Mouse (Mus musculus): ENCODE data around the gene Tmcc2.
"Not testable (repeated sequence)": the region's sequence is repeated elsewhere in the genome, so short reads cannot be mapped to it uniquely, and the experiment has no call there.

Gene Tmcc2

DNA sequence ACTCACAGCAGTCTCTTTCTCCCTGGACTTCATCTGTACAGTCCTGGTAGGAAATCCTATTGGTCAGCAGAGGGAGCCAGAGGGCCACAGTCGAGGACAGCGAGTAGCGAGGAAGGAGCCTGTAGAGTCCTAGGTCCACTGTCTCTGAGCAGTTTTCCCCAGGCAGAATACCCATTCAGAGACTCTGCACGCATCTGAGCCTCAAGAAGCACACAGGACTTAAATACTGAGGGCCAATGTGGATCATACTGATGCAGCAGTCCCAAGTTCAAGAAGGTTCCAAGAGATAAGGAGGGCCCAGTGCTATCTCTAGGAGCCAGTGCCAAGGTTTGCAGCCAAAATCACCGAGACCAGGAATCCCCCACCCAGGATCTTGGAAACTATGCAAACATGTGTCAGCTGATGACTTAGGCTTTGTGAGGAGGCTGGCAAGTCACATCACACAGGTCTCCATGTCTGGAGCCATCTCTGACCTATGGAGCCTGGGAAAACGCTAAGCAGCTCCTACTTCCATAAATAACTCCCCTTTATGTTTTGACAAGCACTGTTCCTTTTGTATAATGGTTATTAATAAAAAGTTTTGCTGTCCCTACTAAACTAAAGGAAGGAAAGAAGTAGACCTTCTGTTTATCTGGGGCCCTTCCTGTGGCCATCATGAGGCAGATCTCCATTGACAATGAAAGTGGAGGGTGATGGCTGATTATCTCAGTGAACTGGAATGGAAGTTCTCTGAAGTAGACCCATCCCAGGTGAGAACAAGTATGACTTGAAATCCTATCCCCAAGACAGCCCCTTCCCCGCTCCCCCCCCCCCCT is 23.2 kb downstream of the Tmcc2 start:
- DNase-seq, result peak; percentile 89 to 95

DNA sequence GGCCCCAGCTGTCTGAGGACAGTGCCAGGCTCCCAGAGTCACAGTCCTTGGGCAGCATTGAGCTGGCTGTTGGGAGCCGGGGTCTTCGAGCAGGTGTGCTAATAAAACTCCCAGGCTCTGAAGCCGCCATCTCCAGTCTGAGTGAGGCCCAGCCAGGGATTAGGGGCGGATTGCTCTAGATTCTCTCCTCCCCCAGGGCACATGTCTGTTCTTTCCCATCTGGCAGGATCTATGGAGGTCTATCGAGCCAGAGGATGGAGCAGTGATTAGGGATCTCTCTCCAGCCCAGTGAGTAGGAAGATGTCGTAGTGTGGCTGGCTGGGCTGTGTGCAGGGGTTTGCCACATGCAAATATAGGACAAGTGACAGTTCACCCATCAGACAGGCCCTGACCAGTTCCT is 24.1 kb downstream of the Tmcc2 start:
- DNase-seq, result no peak

DNA sequence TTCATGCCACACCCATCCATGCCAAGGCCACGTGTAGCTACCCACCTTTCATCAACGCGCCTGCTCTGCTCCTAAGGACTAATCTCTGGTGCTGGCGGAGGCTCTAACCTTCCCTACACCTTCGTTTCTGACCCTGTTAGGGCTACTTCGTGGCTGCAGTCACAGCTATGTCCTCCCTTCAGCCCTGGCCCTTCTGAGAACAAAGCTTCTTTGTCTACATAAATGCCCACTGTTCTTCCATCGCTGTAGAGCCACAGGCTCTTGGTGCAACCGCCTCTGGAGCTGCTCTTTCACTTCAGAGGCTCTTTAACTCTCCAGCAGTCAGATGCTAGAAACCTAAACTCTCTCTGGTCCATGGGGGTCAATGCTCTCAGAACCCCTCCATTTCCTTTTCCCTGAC is 24.8 kb downstream of the Tmcc2 start:
- DNase-seq, result no peak

DNA sequence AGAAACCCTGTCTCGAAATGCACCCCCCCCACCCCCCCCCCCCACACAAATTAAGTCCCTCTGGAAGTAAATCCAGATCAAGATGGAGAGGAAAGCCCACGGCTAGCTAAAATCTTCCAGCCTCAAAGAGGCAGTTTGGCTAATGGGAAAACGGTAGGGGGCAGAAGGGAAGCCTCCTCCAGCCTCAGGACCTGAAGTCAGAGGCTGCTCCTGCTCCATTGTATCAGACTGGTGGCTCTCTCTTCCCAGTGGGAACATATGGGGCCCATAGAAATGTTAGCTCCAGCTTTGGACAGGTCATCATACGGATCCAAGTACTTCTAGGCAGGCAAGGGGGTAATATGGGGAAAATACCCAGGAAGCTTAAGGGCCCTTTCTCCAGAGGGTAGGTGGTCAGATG is 25.4 kb downstream of the Tmcc2 start:
- no peak for DNase-seq

DNA sequence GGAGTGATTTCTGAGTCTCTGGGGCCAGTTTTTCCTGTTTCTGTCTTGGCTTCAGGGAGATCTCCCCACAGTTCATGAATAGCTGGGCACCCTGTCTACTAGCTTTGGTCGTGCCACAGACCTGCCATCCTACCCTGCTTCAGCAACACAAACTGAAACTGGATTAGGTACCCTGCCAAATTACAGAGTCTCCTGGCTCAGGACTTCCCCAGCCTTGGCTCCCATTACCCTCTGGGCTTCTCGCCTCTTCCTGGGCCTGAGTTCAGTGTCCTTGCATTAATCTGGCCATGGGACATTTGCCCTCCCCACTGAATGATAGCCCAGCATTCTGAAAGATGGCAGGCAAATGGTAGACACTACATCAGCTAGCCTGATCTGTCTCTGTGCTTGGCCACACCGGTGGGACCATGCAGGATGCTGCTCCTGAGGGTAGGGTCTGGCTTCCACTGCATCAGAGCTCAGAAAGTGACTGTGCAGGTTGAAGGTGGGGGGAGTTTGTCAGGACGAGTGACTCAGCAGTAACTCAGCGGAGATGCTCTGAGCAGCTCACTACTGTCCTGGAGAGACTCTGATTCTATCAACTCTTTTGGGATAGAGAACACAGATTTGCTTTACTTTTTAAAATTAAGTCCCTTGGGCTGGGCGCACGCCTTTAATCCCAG is 26.1 kb downstream of the Tmcc2 start:
- DNase-seq, result no peak

DNA sequence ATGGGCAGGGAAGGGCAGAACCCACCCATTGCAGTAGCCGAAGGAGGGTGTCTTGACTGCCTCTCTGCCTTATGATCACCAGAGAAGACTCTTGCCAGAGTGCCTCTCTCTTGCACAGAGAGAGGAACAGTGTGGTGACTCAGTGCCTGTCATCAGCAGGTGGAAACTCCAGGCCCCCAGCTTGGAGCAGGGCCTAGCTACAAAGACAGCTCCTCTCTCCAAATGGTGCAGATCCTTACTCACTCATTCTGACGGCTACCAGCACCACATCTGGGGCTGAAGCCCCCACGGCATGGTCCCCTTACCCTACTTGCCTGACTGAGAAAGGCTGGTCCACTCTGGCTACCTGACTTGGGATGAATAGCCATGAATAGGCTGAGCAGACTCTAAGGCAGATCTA is 26.7 kb downstream of the Tmcc2 start:
- DNase-seq, result no peak

DNA sequence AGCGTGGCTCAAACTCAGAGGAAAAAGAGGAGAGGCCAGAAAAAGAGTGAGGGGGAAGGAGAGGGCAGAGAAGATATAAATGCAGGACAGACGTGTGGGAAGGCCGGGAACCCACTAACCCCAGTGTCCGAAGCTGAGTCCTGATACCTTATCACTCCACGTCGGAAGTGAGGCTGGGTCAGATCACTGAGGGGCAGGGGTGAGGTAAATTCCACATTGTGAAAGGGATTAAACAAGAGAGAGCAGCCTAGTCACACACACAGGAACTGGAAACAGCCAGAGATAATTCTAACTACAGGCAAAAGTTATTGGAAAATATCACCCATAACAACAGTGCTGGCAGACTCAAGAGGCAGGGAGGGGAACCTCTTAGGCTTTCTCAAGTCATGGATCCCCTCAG is 29.1 kb downstream of the Tmcc2 start:
- no peak for DNase-seq

DNA sequence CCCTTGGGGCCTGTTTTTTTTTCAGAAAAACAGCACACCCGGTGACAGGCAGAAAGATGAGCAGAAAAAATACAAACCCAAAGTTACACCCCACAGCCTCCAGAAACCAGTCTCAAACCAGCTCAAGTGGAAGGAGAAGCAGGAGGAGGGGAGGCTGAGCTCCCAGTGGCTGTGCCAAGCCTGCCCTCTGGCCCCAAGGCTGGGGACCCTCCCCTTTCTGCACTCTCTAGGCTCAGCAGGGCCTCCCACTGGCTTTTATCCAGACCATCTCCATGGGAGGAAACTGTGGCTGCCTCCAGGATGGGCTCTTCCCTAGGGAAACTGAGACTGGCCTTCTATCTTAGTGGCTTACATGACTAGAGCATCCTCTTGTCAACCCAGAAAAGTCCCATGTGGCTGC is 34.2 kb downstream of the Tmcc2 start:
- DNase-seq, result peak in 1 of 2 experiments; percentile 58

DNA sequence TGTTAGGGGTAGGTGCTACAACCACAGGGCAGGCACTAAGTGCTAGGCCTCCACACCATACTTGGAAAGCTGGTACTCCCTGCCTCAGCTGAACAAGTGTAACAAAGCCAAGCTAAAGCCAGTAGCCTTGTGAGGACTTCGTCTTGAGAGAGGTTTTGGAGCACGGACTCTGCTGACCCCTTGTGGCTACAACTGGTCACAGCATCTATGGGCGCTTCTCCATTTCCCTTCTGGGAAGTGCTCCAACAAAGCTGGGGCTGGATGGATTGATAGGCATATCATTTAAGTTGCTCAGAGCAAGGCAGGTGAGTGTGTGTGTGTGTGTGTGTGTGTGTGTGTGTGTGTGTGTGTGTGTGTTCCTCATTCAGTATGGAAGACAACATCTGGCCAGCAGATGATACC is 35.2 kb downstream of the Tmcc2 start:
- DNase-seq, result peak; percentile 85 to 86

DNA sequence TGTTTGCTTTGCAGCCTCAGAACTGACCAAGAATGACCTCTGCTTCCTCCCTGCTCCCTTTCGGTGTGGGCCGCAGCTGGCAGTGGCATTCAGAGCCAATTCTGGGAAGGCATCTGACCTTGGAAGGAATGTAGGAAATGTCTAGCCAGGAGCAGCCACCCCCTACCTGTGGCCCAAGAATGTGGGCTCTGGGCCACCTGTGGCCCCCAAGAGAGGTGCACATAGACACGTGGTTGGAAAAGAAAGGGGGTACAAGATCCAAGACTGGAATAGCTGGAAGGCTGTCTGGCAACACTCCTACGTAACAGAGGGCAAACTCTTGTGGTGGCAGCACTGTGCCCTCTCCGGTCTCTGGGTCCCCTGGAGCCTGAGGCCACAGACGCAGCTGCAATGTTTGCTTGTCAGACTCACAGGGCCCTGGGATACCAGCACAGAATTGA is 35.9 kb downstream of the Tmcc2 start:
- DNase-seq, result peak; percentile 79 to 91

DNA sequence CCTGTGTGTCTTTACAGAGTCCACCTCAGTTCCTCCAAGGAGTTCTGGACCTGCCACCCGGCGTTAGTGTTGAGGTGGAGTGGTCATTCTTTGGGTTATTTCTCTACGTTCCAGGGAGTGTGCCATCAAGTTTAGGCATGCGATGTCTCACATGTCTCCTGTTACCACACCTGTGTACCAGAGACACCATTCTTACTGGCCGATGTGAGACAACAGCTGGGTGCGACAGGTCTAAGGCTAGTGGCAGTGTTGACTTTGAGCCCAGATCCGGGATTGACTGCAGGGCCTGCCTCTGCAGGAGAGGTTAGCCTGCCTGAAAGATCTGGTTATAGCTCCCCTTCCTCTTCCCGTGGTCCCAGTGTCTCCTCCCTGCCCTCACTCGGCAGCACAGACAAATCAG is 36.8 kb downstream of the Tmcc2 start:
- DNase-seq, result no peak

DNA sequence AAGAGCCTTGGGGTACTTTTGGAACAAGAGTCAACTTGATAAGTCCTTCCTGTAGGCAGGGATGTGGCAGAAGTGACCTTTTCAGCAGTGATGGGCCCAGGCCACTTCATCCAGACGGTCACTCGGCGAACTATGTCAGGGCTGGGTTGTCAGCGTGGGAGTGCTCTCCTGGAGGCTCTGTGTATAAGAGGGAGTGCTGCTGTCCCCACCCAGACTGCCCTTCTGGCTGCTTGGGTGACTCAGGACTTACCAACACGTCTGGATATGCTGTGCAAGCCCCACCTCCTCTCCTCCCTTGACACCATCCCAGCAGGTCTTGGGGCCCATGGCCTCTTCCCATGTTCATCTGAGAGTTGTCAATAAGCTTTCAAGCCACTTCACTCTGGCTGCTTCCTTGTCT is 37.7 kb downstream of the Tmcc2 start:
- no peak for DNase-seq

DNA sequence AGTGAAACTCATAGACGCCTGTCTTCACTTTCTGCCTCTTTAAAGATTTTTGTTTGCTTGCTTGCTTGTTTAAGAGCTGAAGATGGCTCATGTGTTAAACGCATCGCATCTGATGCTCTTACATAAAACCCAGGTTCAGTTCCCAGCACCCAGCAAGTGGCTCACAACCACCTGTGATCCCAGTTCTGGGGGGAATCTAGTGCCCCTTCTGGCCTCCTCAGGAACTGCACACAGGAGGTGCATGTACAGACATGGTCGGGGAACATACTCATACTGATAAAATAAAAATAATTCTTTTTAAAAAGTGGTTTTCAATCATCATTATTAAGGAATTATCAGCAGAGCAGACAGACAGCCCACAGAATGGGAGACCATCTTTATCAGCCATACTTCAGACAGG is 40.0 kb downstream of the Tmcc2 start:
- no peak for DNase-seq

DNA sequence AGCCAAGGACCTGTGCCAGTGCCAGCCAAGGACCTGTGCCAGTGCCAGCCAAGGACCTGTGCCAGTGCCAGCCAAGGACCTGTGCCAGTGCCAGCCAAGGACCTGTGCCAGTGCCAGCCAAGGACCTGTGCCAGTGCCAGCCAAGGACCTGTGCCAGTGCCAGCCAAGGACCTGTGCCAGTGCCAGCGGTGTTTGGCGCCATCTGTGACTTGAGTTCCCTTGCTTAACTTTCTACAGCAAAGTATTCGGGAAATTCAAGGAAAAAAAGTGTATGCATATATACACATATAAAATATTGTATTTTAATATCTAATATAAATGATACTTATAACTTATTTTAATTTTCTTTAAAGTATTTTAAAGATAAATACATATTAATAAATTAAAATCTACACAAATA is 41.5 kb downstream of the Tmcc2 start:
- not testable (repeated sequence) for DNase-seq

DNA sequence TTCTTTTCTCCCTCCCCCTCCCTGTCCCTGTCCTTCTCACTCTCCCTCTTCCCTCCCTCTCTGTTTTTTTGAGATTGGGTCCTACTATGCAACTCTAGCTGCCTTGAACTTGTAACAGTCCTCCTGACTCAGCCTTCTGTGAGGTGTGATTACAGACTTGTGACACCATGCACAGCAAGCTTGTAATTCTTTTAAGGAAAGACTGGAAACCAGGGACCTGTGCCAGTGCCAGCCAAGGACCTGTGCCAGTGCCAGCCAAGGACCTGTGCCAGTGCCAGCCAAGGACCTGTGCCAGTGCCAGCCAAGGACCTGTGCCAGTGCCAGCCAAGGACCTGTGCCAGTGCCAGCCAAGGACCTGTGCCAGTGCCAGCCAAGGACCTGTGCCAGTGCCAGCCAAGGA is 42.0 kb downstream of the Tmcc2 start:
- DNase-seq, result not testable (repeated sequence)

DNA sequence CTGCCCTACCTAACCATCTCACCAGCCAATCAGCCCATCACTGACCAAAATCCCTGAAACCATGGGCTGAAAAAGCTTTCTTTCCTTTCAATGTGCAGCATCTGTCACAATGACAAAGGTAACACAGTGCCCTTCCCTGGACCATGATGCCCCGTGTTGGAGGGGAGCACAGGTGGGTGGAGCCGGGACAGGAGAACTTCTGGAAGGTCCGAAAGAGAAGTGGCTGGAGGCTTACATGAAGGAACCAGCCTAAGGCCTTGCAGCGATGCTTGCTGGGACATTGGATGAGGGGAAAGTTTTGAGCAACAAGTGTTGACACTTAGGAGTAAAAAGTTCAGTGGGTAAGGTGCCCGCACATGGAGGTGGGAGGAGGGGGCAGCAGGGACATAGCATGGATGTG is 42.7 kb downstream of the Tmcc2 start:
- DNase-seq, result no peak

DNA sequence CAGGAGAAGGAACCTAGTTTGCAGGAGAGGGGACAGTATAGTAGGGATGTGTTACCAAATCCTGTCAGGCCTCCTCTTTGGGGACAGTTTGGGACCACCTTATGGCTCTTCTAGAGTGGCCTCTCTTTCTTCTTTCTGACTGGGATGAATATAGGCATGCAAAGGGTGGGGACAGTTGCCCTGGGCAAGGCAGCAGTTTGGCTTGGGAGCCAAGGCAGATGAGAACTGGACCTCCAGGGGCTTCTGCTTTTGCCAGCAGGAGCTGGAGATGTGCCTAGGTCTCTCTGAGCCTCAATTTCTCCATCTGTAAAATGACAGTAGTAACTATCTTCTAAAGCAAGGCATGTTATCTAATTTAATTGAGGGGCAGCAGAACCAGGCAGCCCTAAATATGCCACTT is 44.1 kb downstream of the Tmcc2 start:
- no peak for DNase-seq

DNA sequence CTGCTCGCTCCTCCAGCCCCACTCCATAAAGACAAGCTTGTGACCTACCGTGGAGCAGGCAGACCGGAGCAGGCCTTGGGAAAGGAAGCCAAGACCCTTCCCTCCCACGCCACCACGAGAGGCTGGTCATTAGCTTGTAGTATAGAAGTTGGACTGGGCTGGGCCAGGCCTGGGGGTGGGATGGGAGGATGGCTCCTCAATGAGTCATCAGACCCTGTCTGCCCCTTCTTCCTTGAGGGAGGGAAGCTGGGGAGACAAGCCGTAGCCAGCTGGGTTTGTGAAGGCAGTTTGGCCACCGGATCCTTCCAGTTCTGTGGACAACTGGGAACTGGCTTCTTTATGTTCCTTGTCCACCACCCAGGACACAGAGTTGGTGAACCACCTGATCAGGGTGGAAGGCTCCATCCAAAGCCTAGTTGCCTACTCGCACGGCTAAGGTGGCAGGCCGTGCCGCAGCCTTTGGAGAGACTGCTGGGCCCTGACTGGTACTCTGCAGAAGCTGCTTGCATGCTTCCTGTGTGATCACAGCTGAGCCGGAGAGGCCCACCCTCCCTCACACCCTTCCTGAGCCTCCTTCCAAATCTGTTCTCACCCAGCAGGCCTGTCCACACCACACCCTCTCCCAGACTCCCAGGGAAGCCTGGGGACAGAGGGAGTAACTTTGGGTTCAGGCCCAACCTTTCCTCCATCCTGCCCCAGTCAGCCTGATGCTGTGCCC is 44.8 kb downstream of the Tmcc2 start:
- DNase-seq, result peak in 1 of 2 experiments; percentile 68

DNA sequence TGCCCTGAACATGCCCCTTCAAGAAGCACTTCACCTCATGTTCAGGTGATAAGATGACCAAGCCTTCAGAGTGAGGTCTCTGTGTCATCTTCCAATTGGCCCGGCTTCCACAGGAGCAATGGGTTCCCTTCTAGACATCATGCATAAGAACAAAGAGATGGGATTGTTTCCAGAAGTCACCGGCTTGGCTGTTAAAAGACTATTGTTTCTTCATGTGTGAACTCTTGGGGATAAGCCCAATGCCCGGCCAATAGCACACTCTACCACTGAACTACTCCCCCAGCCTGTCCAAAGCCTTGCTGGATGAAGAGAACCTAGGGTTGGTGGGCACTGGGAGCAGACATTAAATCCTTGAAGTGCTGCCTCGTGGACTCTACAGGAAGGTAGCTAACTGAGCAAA is 45.6 kb downstream of the Tmcc2 start:
- no peak for DNase-seq

DNA sequence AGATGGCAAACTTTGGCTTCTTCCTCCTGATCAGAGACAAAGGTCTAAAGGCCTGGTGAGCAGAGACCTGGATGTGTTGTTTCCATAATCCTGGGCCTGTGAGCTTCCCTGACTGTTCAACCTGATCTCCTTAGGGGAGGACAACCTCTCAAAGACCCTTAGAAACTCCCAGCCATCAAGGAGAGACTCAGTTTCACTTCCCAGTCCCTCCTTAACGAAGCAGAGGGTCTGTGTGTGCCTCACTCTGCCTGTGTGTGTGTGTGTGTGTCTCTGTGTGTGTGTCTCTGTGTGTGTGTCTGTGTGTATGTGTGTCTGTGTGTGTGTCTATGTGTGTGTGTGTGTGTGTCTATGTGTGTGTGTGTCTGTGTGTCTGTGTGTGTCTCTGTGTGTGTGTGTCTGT is 47.4 kb downstream of the Tmcc2 start:
- DNase-seq, result no peak

DNA sequence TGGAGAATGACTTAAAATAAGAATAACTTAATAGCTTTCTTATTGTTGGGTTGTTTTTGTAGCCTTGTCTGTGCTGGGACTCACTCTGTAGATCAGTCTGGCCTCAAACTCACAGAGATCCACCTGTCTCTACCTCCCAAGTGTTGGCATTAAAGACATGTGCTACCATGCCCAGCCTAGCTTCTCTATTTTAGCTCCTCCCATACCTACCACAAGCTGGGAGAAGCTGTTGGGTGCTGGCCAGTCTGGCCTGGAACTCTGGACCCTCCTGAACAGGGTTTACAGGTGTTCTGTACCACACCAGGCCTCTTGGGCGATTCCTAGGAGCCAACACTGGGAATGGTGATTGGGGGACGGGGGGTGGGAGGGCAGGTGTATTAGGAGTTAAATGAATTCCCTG is 47.9 kb downstream of the Tmcc2 start:
- no peak for DNase-seq

DNA sequence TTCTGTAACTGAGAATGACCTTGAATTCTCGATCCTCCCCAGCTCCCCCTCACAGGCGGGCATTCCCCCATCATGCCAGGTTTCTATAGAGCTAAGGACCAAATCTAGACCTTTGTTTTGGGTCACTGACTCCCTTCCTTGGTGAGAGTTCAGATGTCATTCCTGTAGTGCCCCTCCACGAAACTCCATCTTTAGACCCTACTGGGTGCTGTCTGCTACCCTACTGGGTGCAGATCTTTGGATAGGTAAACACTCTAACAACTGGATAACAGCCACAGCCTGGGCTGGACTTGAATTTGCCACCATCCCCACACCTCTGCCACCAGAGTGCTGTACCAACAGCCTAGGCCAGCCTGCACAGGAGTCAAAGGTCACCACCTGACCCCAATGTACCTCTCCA is 48.6 kb downstream of the Tmcc2 start:
- no peak for DNase-seq

DNA sequence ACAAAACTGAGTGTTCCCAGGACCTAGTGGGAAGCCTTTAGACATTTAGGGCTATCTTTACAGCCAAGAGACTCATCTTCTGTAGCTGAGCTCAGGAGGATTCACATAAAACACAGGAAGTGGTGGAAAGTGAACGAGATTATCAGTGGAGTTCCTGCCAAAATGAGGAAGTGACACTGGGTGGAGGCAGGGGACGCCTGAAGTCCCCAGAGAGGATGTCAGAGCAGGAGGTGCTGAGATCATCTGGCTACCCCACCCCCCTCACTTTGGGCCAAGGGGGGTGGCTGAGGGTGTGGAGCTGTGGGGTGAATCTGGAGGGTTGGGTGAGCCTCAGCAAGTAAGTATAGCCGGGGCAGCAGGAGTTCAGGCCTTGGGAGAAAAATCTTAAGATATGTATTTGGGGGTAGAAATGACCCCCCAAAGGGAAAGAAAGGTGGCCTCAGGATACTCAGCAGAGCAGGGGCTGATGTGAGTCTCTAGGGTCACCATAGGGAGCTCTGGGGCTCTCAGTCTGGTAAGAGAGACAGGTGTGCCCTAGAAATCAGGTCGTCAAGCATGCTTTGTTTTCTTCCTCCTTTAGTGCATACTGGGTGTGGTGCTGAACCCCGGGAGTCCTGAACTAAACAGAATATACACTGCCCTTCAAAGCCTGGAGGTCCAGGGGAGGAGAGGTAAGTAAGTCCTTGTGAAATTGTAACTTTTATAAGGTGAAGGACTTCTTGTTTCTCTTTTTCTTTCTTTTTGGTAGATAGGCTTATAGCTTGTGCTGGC is 49.2 kb downstream of the Tmcc2 start:
- DNase-seq, result peak; percentile 66 to 89

Data from kidney, postnatal 25 days (tissue).